Mouse (Mus musculus): Measurements from ENCODE around the gene Ssbp3. TPM values are rescaled to one million over a fixed set of nuclear protein-coding genes. Genes with fewer than 3 reads are reported as not detected.
A peak's percentile ranks its signal among the peaks of the same experiment; 100 is the strongest.

Ssbp3 gene
- polyA plus RNA-seq (2015; fragmentation: Nextera tagmentation; extraction: Ambion mirVana) = 163 and 167 TPM in 2 replicates

DNA sequence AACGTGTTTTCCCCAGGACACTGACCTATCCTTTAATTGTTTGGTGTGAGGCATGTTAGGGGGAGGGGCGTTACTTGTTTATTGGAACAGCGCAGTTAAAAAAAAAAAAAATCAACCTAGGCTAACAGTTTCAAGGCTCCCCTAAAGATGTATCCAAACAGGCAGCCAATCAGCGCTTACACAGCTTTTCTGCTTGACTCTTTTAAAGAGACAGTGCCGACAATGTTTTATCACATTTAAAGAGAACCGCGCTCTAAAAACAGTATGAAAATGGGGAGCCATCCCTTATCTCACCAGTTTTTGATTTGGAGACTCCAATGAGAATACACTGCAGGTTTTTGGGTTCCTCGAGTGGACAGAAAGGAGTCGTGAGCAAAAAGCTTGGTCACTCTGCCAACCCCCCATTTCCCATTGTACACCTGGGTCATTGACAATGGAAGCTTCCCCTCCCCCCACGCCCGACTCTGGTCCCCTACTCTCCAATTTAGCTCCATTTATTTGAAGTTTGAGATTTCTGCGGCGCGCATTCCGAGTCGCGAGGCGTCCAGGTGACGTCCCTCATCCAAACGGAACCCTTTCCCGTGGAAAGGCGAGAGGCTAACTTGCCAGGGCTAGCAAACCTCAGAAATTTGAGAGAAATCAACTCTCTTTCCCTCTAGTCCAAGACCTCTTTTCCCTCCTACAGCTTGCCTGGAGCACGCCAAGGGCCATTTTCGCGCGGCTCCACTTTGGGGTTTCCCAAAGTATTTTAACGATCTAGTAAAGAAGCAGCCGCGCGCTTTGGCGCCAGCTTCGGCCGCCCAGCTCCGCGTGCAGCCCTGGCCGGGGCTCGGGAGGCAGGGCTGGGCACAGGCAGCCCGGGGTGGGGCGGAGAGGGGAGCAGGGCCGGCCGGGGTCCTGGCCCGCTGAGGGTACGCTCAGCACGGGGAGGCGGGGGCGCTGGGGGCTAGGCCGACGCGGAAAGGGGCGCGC, at the start of gene Ssbp3:
Gene Ssbp3, plus strand, starts transcription at position 501 of the 972 bp plus-strand sequence.
- H3K4me1 ChIP-seq (replicated peaks; ENCODE audit: control insufficient read depth, insufficient read depth, low read length) = peaks cover 39% of the 10 kb centered on the region
- no peaks in the 10 kb centered on the region for H3K9me3 ChIP-seq (ENCODE audit: control insufficient read depth, low read length)
- peak within 1 kb of the TSS; percentile 64 for H3K4me3 ChIP-seq (replicated peaks; ENCODE audit: low read length)
- WGBS = under 1% methylated on average over 51 of the region's 51 CpGs
- peak; percentile 69 for ATAC-seq
- peak within 1 kb of the TSS; percentile 93 for H3K27ac ChIP-seq (ENCODE audit: low read length)
- peaks cover 3% of the 10 kb centered on the region; the same call in 1 of the 2 replicates for H3K36me3 ChIP-seq (ENCODE audit: control insufficient read depth, insufficient read depth)
- peak within 1 kb of the TSS; percentile 80 for H3K4me2 ChIP-seq (ENCODE audit: low read length)
- peak within 1 kb of the TSS; percentile 98 for H3K9ac ChIP-seq (replicated peaks; ENCODE audit: low read depth, low read length)
- no peaks in the 10 kb centered on the region for H3K27me3 ChIP-seq (replicated peaks; ENCODE audit: control insufficient read depth, insufficient read depth, low read length)

DNA sequence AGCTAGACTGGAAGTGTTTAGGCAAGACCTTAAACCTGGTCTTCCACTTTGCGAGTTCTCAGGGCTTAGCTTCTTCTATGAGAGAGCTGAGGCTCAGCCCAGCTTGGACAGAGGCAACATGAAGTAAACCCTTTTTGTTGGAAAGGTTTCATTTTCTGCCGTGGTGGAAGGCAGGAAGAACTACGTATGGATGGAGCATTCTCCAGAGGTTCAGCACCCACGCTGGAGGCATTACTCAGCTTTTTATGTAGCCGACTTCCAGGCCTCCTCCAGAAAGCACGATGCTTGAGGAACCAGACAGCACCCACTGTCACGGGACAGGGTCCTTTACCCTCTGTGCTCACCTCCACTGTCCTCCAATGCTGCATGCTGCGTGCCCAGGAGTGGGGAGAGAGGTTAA, 48.6 kb upstream of the Ssbp3 start:
- Histone ChIP-seq H3K27me3 (replicated peaks; ENCODE audit: control insufficient read depth, insufficient read depth, low read length) (no peaks in the 10 kb centered on the region; the same call in 1 of the 2 replicates), H3K36me3 (ENCODE audit: control insufficient read depth, insufficient read depth) (no peaks in the 10 kb centered on the region), H3K9me3 (ENCODE audit: control insufficient read depth, low read length) (no peaks in the 10 kb centered on the region), H3K4me3 (replicated peaks; ENCODE audit: low read length) (no peak overlapping the region), H3K9ac (replicated peaks; ENCODE audit: low read depth, low read length) (no peak overlapping the region), H3K4me2 (ENCODE audit: low read length) (no peak overlapping the region), H3K27ac (ENCODE audit: low read length) (no peak overlapping the region), H3K4me1 (replicated peaks; ENCODE audit: control insufficient read depth, insufficient read depth, low read length) (peaks cover 17% of the 10 kb centered on the region)
- ATAC-seq = no peak
- 82% methylated on average over 8 of the region's 8 CpGs for WGBS

DNA sequence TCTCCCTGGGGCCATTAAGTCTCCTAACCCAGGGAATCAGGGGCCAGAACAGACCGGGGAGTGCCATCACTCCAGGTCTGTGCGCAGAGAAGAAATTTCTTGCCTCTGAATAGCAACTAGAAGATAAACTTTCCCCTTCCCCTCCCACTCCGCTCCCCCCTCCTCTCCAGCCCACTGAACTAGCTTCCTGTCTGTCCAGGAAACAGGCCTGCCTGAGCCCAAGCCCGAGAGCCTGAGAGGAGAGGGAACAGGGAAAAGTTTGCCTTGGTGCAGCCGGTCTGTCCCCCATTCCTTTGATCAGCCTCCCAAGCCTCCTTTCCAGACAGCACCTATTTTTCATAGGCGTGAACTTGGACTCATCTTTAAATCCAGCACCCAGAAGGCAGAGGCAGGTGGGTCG, 48.2 kb upstream of the Ssbp3 start:
- H3K27ac ChIP-seq (ENCODE audit: low read length) = no peak overlapping the region
- H3K4me2 ChIP-seq (ENCODE audit: low read length) = no peak overlapping the region
- no peaks in the 10 kb centered on the region for H3K9me3 ChIP-seq (ENCODE audit: control insufficient read depth, low read length)
- no peaks in the 10 kb centered on the region for H3K36me3 ChIP-seq (ENCODE audit: control insufficient read depth, insufficient read depth)
- H3K4me1 ChIP-seq (replicated peaks; ENCODE audit: control insufficient read depth, insufficient read depth, low read length) = peaks cover 20% of the 10 kb centered on the region
- H3K9ac ChIP-seq (replicated peaks; ENCODE audit: low read depth, low read length) = no peak overlapping the region
- H3K27me3 ChIP-seq (replicated peaks; ENCODE audit: control insufficient read depth, insufficient read depth, low read length) = no peaks in the 10 kb centered on the region; the same call in 1 of the 2 replicates
- H3K4me3 ChIP-seq (replicated peaks; ENCODE audit: low read length) = no peak overlapping the region
- ATAC-seq = no peak
- WGBS = 63% methylated on average over 7 of the region's 7 CpGs

DNA sequence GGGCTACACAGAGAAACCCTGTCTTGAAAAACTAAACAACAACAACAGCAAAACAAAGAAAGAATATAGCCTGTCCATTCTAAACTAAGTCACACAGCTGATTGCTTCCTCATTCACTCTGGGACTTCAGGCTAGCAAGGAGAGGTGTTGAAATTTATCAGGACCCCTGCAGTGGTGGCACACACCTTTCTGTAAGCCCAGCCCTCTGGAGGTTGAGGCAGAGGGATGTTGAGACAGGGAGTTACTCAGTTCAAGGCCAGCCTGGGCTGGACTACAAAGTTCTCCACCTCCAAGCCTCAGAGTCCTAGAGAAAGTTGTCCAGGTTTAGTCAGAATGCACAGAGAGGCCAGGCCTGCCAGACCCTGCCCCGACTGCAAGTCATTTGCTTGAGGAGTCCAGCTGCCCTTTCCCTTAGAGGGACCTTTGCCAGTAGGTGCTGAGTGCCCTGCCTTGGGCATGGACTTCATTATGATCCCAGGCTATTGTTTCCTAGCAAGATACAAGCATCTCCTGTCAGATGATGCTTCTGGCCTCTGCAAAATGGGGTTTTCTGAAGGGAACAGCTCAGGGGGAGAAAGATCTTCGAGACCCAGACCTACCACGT, 47.6 kb upstream of the Ssbp3 start:
- Histone ChIP-seq H3K9ac (replicated peaks; ENCODE audit: low read depth, low read length) (no peak overlapping the region), H3K27me3 (replicated peaks; ENCODE audit: control insufficient read depth, insufficient read depth, low read length) (no peaks in the 10 kb centered on the region; the same call in 1 of the 2 replicates), H3K4me1 (replicated peaks; ENCODE audit: control insufficient read depth, insufficient read depth, low read length) (peaks cover 20% of the 10 kb centered on the region), H3K4me2 (ENCODE audit: low read length) (no peak overlapping the region), H3K4me3 (replicated peaks; ENCODE audit: low read length) (no peak overlapping the region), H3K27ac (ENCODE audit: low read length) (no peak overlapping the region), H3K9me3 (ENCODE audit: control insufficient read depth, low read length) (no peaks in the 10 kb centered on the region), H3K36me3 (ENCODE audit: control insufficient read depth, insufficient read depth) (no peaks in the 10 kb centered on the region)
- 44% methylated on average over 3 of the region's 3 CpGs for WGBS
- ATAC-seq = no peak

DNA sequence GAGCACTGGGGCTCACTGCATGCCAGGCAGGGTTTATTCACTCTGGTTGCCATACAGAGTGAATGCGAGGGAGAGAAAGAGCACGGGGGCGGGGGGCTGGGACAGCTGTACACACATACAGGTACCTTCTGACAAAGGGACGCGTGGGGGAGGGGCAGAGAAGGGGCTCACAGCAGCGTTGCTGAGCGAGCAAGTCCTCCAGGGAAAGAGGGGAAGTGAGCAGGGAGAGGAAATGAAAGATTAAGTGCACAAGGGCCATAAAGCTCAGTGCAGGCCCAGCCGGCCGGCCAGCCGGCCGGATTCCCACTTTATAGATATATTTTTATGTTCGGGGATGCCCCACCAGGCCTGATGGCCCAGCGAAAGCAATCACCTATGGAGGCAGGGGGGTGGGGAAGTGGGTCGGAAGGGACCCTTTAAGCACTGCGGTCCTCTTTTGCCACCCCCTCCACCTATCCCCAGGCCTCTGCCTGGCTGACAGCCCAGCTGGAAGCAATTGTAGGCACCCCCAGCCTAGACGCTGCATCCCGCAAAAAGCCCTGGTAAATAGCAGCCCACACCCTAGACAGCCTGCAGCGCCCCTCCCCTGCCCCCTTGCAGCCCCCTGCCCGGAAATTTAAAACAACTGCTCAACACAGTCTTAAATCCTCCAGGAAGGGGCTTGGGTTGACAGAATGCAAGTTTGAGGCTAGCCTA, 44.9 kb upstream of the Ssbp3 start:
- H3K9ac ChIP-seq (replicated peaks; ENCODE audit: low read depth, low read length) = peak overlapping the region; percentile 37
- H3K27me3 ChIP-seq (replicated peaks; ENCODE audit: control insufficient read depth, insufficient read depth, low read length) = no peaks in the 10 kb centered on the region; the same call in 1 of the 2 replicates
- 6% methylated on average over 19 of the region's 19 CpGs for WGBS
- peak; percentile 29 for ATAC-seq
- H3K36me3 ChIP-seq (ENCODE audit: control insufficient read depth, insufficient read depth) = no peaks in the 10 kb centered on the region
- peaks cover 20% of the 10 kb centered on the region for H3K4me1 ChIP-seq (replicated peaks; ENCODE audit: control insufficient read depth, insufficient read depth, low read length)
- H3K27ac ChIP-seq (ENCODE audit: low read length) = no peak overlapping the region
- H3K4me2 ChIP-seq (ENCODE audit: low read length) = no peak overlapping the region
- H3K4me3 ChIP-seq (replicated peaks; ENCODE audit: low read length) = no peak overlapping the region
- H3K9me3 ChIP-seq (ENCODE audit: control insufficient read depth, low read length) = no peaks in the 10 kb centered on the region

DNA sequence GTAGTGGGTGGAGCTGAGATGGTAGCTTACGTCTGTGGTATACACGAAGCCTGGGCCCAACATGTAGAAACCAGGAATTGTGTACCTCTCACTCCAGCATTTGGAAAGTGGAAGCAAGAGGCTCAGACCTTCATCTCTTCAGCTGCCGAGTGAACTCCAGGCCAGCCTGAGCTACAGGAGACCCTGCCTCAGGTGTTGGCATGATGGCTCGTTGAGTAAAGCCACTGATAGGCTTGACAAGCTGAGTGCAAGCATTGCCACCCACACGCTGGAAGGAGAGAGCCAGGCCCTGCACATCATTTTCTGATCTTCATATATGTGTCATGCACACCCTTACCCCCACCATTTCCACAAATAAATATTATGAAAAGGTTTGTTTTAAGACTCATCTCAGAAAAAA, 44.1 kb upstream of the Ssbp3 start:
- no peak overlapping the region; the same call in 1 of the 2 replicates for H3K27ac ChIP-seq (ENCODE audit: low read length)
- WGBS = 52% methylated on average over 5 of the region's 5 CpGs
- no peak overlapping the region for H3K9ac ChIP-seq (replicated peaks; ENCODE audit: low read depth, low read length)

DNA sequence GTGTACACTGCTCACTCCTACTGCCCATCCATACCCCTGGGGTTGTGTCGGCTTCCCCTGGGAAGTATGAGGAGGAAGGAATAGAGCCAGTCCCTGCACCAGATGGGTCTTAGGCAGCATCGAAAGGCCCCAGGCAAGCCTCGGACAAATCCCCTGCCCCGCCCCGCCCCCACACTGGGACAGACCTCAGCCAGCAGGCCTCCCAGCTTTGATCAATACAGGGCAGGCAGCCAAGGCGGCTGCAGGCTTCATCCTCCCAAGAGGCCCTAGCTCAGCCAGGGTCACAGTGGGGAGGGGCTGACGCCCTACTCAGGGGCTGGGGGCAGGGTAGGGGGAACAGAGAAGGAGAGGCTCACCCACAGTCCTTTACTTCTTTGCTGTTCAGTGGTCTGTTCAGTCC, 43.7 kb upstream of the Ssbp3 start:
- H3K27me3 ChIP-seq (replicated peaks; ENCODE audit: control insufficient read depth, insufficient read depth, low read length) = no peaks in the 10 kb centered on the region; the same call in 1 of the 2 replicates
- peak; percentile 84 for ATAC-seq
- H3K4me2 ChIP-seq (ENCODE audit: low read length) = no peak overlapping the region
- no peaks in the 10 kb centered on the region for H3K36me3 ChIP-seq (ENCODE audit: control insufficient read depth, insufficient read depth)
- no peak overlapping the region; the same call in 1 of the 2 replicates for H3K27ac ChIP-seq (ENCODE audit: low read length)
- H3K4me3 ChIP-seq (replicated peaks; ENCODE audit: low read length) = no peak overlapping the region
- WGBS = 3% methylated on average over 7 of the region's 7 CpGs
- no peaks in the 10 kb centered on the region for H3K9me3 ChIP-seq (ENCODE audit: control insufficient read depth, low read length)
- H3K9ac ChIP-seq (replicated peaks; ENCODE audit: low read depth, low read length) = no peak overlapping the region
- H3K4me1 ChIP-seq (replicated peaks; ENCODE audit: control insufficient read depth, insufficient read depth, low read length) = peaks cover 20% of the 10 kb centered on the region

More for the DNA sequence above, 44.1 kb upstream of the Ssbp3 start:
- H3K4me3 ChIP-seq (replicated peaks; ENCODE audit: low read length) = no peak overlapping the region
- no peaks in the 10 kb centered on the region; the same call in 1 of the 2 replicates for H3K27me3 ChIP-seq (replicated peaks; ENCODE audit: control insufficient read depth, insufficient read depth, low read length)
- no peaks in the 10 kb centered on the region for H3K36me3 ChIP-seq (ENCODE audit: control insufficient read depth, insufficient read depth)
- H3K4me1 ChIP-seq (replicated peaks; ENCODE audit: control insufficient read depth, insufficient read depth, low read length) = peaks cover 20% of the 10 kb centered on the region
- ATAC-seq = no peak
- no peaks in the 10 kb centered on the region for H3K9me3 ChIP-seq (ENCODE audit: control insufficient read depth, low read length)
- no peak overlapping the region for H3K4me2 ChIP-seq (ENCODE audit: low read length)

DNA sequence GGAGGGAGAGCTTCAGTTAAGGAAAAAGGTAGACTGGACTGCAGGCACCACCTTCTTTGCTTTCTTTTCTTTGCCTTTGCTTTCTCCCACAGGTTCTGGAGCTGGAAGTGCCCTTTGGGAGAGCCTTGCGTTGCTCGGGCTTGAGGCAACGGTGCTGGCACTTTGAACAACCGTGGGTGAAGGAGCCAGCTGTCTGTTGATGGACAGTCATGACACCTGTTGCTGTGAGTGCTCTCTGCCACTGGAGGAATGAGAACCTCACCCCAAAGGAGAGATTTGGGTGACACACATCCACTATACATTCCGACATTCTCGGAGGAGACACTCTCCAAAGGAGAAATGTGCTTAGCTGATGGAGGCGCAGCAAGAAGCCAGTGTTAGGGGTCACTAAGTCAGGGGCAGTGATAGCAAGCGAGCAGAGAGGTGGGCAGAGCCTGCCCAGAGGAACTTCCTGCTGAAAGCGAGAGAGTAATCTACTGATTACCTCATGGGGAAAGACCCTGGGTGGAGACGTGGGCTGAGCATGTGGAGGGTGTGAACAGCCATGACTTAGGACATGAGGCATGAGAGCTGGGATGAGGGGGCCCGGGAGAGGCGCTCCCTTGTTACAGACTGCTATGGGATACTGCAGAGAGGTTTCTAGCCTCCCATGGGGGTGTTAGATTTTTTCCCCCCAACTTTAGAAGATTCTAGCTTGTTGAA, 41.6 kb upstream of the Ssbp3 start:
- Histone ChIP-seq H3K27me3 (replicated peaks; ENCODE audit: control insufficient read depth, insufficient read depth, low read length) (no peaks in the 10 kb centered on the region; the same call in 1 of the 2 replicates), H3K27ac (ENCODE audit: low read length) (no peak overlapping the region), H3K4me2 (ENCODE audit: low read length) (no peak overlapping the region), H3K9ac (replicated peaks; ENCODE audit: low read depth, low read length) (no peak overlapping the region), H3K36me3 (ENCODE audit: control insufficient read depth, insufficient read depth) (no peaks in the 10 kb centered on the region), H3K4me3 (replicated peaks; ENCODE audit: low read length) (no peak overlapping the region), H3K4me1 (replicated peaks; ENCODE audit: control insufficient read depth, insufficient read depth, low read length) (peaks cover 20% of the 10 kb centered on the region), H3K9me3 (ENCODE audit: control insufficient read depth, low read length) (no peaks in the 10 kb centered on the region)
- 81% methylated on average over 12 of the region's 12 CpGs for WGBS
- ATAC-seq = no peak
